In genomic region chr11:116280751-116281663, GRCm38 (mm10) we compare ENCODE assay signal across 8 mouse cellular contexts. TPM values are rescaled to one million over a fixed set of nuclear protein-coding genes. Genes with fewer than 3 reads are reported as not detected.
DNase-seq lines count a peak whose midpoint lies in the region; ATAC-seq lines count a peak whose summit lies in the region.

Gene Galr2, plus strand, starts transcription at chr11:116280939.

- peak within 1 kb of the TSS; percentile 27 for H3K4me3 ChIP-seq in embryonic facial prominence, embryonic 11.5 days (ENCODE audit: low read depth, low read length)
- peak within 1 kb of the TSS; percentile 20 for H3K4me3 ChIP-seq in neural tube, embryonic 12.5 days

- peak; percentile 29 for DNase-seq in kidney, postnatal 14 days
- DNase-seq in kidney, postnatal 10 days, result no peak
- DNase-seq in embryonic facial prominence, embryonic 11.5 days (ENCODE audit: low spot score), result peak; percentile 20
- no peak for DNase-seq in large intestine, adult 2 months (ENCODE audit: low read depth, low spot score)
- no peak for DNase-seq in spleen, postnatal 4 days (ENCODE audit: low spot score in 2 of 2)
- no peak for DNase-seq in adrenal gland, postnatal 10 days
- no peak for DNase-seq in cerebellum, adult 11 months

- peaks cover 5% of the 10 kb centered on the region; the same call in 1 of the 2 replicates for H3K4me1 ChIP-seq in embryonic facial prominence, embryonic 11.5 days (ENCODE audit: control insufficient read depth, insufficient read depth, low read length)
- peaks cover 6% of the 10 kb centered on the region for H3K4me1 ChIP-seq in neural tube, embryonic 12.5 days

- 7% methylated on average over 46 of the region's 48 CpGs for WGBS in embryonic facial prominence, embryonic 11.5 days
- WGBS in large intestine, adult 2 months, result 11% methylated on average over 48 of the region's 48 CpGs
- 5% methylated on average over 48 of the region's 48 CpGs for WGBS in neural tube, embryonic 12.5 days

- no peaks in the 10 kb centered on the region for H3K9me3 ChIP-seq in embryonic facial prominence, embryonic 11.5 days (replicated peaks; ENCODE audit: control insufficient read depth, low read length)
- no peaks in the 10 kb centered on the region for H3K9me3 ChIP-seq in neural tube, embryonic 12.5 days

- no peak for ATAC-seq in embryonic facial prominence, embryonic 11.5 days (replicated peaks; ENCODE audit: insufficient number of reproducible peaks, low FRiP score, low TSS enrichment, low read depth)
- ATAC-seq in neural tube, embryonic 12.5 days (ENCODE audit: low FRiP score, low read depth), result no peak

- peaks cover 40% of the 10 kb centered on the region for H3K27me3 ChIP-seq in embryonic facial prominence, embryonic 11.5 days (ENCODE audit: control insufficient read depth, insufficient read depth, low read length)
- peaks cover 64% of the 10 kb centered on the region for H3K27me3 ChIP-seq in neural tube, embryonic 12.5 days (replicated peaks)

- H3K27ac ChIP-seq in embryonic facial prominence, embryonic 11.5 days (replicated peaks; ENCODE audit: low read depth, low read length), result no peak within 1 kb of the TSS
- no peak within 1 kb of the TSS for H3K27ac ChIP-seq in neural tube, embryonic 12.5 days

- H3K4me2 ChIP-seq in embryonic facial prominence, embryonic 11.5 days (ENCODE audit: low read depth, low read length), result peak within 1 kb of the TSS; percentile 43
- peak within 1 kb of the TSS; percentile 55 for H3K4me2 ChIP-seq in neural tube, embryonic 12.5 days (replicated peaks)

- H3K9ac ChIP-seq in embryonic facial prominence, embryonic 11.5 days (replicated peaks; ENCODE audit: low read length), result peak within 1 kb of the TSS; percentile 39; the same call in 1 of the 2 replicates
- peak within 1 kb of the TSS; percentile 9; the same call in 1 of the 2 replicates for H3K9ac ChIP-seq in neural tube, embryonic 12.5 days

- H3K36me3 ChIP-seq in embryonic facial prominence, embryonic 11.5 days (replicated peaks; ENCODE audit: control insufficient read depth, insufficient read depth, low read depth, low read length), result no peaks in the 10 kb centered on the region
- H3K36me3 ChIP-seq in neural tube, embryonic 12.5 days, result no peaks in the 10 kb centered on the region

RNA-seq across cellular contexts. Expression of gene Galr2, which starts in this region (rescaled TPM):
- 0.11 and 0.52 TPM in 2 replicates for polyA plus RNA-seq in embryonic facial prominence, embryonic 11.5 days (2014; fragmentation: Nextera tagmentation; extraction: Ambion mirVana)
- 13.1 and 15.3 TPM in 2 replicates for polyA plus RNA-seq in large intestine, adult 2 months (2012; rRNA removed)
- polyA plus RNA-seq in neural tube, embryonic 12.5 days (2016; fragmentation: Nextera tagmentation; extraction: Ambion mirVana), result 1.4 and 2.0 TPM in 2 replicates
- total RNA-seq in adrenal gland, postnatal 10 days (2021), result under 1 TPM; 0.15 to 0.36 TPM

Comparison
In these comparisons a context has a peak if more than half of its experiments do, and no peak if none do; other contexts are left out.
1. Peak in DNase-seq, H3K4me3 ChIP-seq, H3K9ac ChIP-seq and H3K4me2 ChIP-seq in embryonic facial prominence, embryonic 11.5 days; RNA of the gene not detected or under 1 TPM.